Mouse (Mus musculus) left cerebral cortex, adult 2 months (tissue): ENCODE data around the gene Rtf2. TPM values are rescaled to one million over a fixed set of nuclear protein-coding genes. Genes with fewer than 3 reads are reported as not detected.

Source experiments
- DNase-seq, 2 experiments: peaks; one replicate each; pipeline ENCODE4 v3.0.0; 2021 to 2022; ENCODE audit warnings: low spot score in 2 of 2, mixed read lengths in 1 of 2; ENCODE audit errors: extremely low spot score in 1 of 2
- H3K27ac ChIP-seq: fragments of 200-600 bp; 2 replicates; pipeline ENCODE4 v1.8.1; 2022
- H3K4me3 ChIP-seq: fragments of 200-600 bp; 2 replicates; pipeline ENCODE4 v1.8.1; 2022
- CTCF ChIP-seq: fragments of 200-600 bp; IDR thresholded peaks from 2 replicates; pipeline ENCODE4 v1.8.1; 2022; ENCODE audit warnings: antibody characterized with exemption, mild to moderate bottlenecking, moderate library complexity
- intact Hi-C: fragments of 180-260 bp; cut with DNase I; formaldehyde crosslinking; loops from one replicate; pipeline ENCODE4 v1.15.1; 2025
- total RNA-seq, 2 experiments: library from RNA; stranded (reverse); gene quantifications; 2 replicates each; pipeline ENCODE4 v1.2.3; 2021

Gene Rtf2
- total RNA-seq, 2 experiments from 2014 or later = 71.6 to 75.9 TPM

GRCm38 (mm10) chr2:172498823-172499222 is 58.5 kb downstream of the Rtf2 start:
- no peak for DNase-seq
- intact Hi-C loops = no loop called here
- no peak overlapping the region for H3K27ac ChIP-seq
- no peak overlapping the region for H3K4me3 ChIP-seq
- TF ChIP-seq CTCF = no peak

- TF ChIP-seq CTCF = no peak
- Histone ChIP-seq H3K27ac (no peak overlapping the region), H3K4me3 (no peak overlapping the region)
- no peak for DNase-seq
- intact Hi-C loops = loop anchor here (2.0 kb wide), 1 partner anchor 278 kb away; no protein-coding TSS in a partner anchor
Observed at GRCm38 (mm10) chr2:172500752-172501316, 60.5 kb downstream of the Rtf2 start.

- DNase-seq = peak in 1 of 2 experiments; percentile 16
- peak; percentile 66 for TF ChIP-seq CTCF
- Histone ChIP-seq H3K27ac (no peak overlapping the region), H3K4me3 (no peak overlapping the region)
- intact Hi-C loops = loop anchor here (2.0 kb wide), 1 partner anchor 279 kb away; no protein-coding TSS in a partner anchor
Observed at GRCm38 (mm10) chr2:172501341-172501740, 61.0 kb downstream of the Rtf2 start.

- H3K4me3 ChIP-seq = no peak overlapping the region
- no peak overlapping the region for H3K27ac ChIP-seq
- no peak for DNase-seq
- intact Hi-C loops = no loop called here
- no peak for TF ChIP-seq CTCF
Observed at GRCm38 (mm10) chr2:172502168-172502567, 61.8 kb downstream of the Rtf2 start.

- no peak for DNase-seq
- no peak overlapping the region for H3K4me3 ChIP-seq
- no peak overlapping the region for H3K27ac ChIP-seq
- TF ChIP-seq CTCF = no peak
- intact Hi-C loops = no loop called here
Observed at GRCm38 (mm10) chr2:172506121-172506520, 65.8 kb downstream of the Rtf2 start.

- intact Hi-C loops = no loop called here
- no peak overlapping the region for H3K27ac ChIP-seq
- no peak for TF ChIP-seq CTCF
- DNase-seq = no peak
- H3K4me3 ChIP-seq = no peak overlapping the region
Observed at GRCm38 (mm10) chr2:172510056-172510712, 69.8 kb downstream of the Rtf2 start.

GRCm38 (mm10) chr2:172510899-172511298 is 70.5 kb downstream of the Rtf2 start:
- DNase-seq = no peak
- no peak overlapping the region for H3K4me3 ChIP-seq

GRCm38 (mm10) chr2:172516407-172516992 is 76.1 kb downstream of the Rtf2 start:
- H3K27ac ChIP-seq = no peak overlapping the region
- intact Hi-C loops = no loop called here
- DNase-seq = no peak
- no peak overlapping the region for H3K4me3 ChIP-seq
- no peak for TF ChIP-seq CTCF

More at GRCm38 (mm10) chr2:172510899-172511298, 70.5 kb downstream of the Rtf2 start:
- TF ChIP-seq CTCF = no peak
- H3K27ac ChIP-seq = no peak overlapping the region
- intact Hi-C loops = no loop called here

Other genes with a start within 250 kb of the Rtf2 start
- under 1 TPM; 0.29 to 0.37 TPM for gene Mc3r, start 192.1 kb upstream of the Rtf2 start, total RNA-seq
- gene Fam210b, start 95.0 kb upstream of the Rtf2 start, total RNA-seq = 10 to 100 TPM; 10.9 to 12.6 TPM
- 1 to 10 TPM in 1 of 2 experiments, under 1 TPM in 1; 0.87 to 1.2 TPM for gene Aurka, start 70.0 kb upstream of the Rtf2 start, total RNA-seq
- gene Cstf1, start 69.9 kb upstream of the Rtf2 start, total RNA-seq = 10 to 100 TPM; 22.1 to 23.8 TPM
- gene Cass4, start 46.8 kb upstream of the Rtf2 start, total RNA-seq = under 1 TPM; 0.16 to 0.43 TPM
- not detected for gene Gcnt7, start 18.0 kb downstream of the Rtf2 start, total RNA-seq
- gene Fam209, start 32.0 kb downstream of the Rtf2 start, total RNA-seq = under 1 TPM in 1 of 2 experiments, not detected in 1; 0.52 TPM
- under 1 TPM; 0.12 to 0.16 TPM for gene Tfap2c, start 109.0 kb downstream of the Rtf2 start, total RNA-seq